Mouse (Mus musculus) kidney, adult 18-20 months (tissue): ENCODE data around the gene Pet100.
"Not testable (repeated sequence)": the region's sequence is repeated elsewhere in the genome, so short reads cannot be mapped to it uniquely, and the experiment has no call there.

Experiments
- DNase-seq: peaks from one replicate; pipeline ENCODE4 v3.0.0; 2021

Pet100 gene

GRCm38 (mm10) chr8:3621199-3621970 lies at the start of gene Pet100, which contains the start of gene Xab2:
Pet100 (plus strand) TSS chr8:3621548.
Xab2 (minus strand) TSS chr8:3621316.
- DNase-seq, result peak; percentile 98

- DNase-seq, result no peak
Observed at GRCm38 (mm10) chr8:3574546-3574945, 46.8 kb upstream of the Pet100 start.

GRCm38 (mm10) chr8:3576211-3576960 lies 45.0 kb upstream of the Pet100 start:
- no peak for DNase-seq

GRCm38 (mm10) chr8:3579390-3580364 lies 41.7 kb upstream of the Pet100 start:
- no peak for DNase-seq

- not testable (repeated sequence) for DNase-seq
Observed at GRCm38 (mm10) chr8:3581961-3582360, 39.4 kb upstream of the Pet100 start.

GRCm38 (mm10) chr8:3586452-3586851 lies 34.9 kb upstream of the Pet100 start:
- DNase-seq, result no peak

- no peak for DNase-seq
Observed at GRCm38 (mm10) chr8:3586993-3587390, 34.4 kb upstream of the Pet100 start, which contains the start of gene Camsap3. Camsap3 (plus strand) TSS chr8:3587293.

- DNase-seq, result peak; percentile 86
Observed at GRCm38 (mm10) chr8:3587391-3588257, 33.7 kb upstream of the Pet100 start.

GRCm38 (mm10) chr8:3588258-3588633 lies 33.1 kb upstream of the Pet100 start:
- DNase-seq, result no peak

- peak; percentile 42 for DNase-seq
Observed at GRCm38 (mm10) chr8:3593470-3593869, 27.9 kb upstream of the Pet100 start.

- no peak for DNase-seq
Observed at GRCm38 (mm10) chr8:3594466-3594865, 26.9 kb upstream of the Pet100 start.

- no peak for DNase-seq
Observed at GRCm38 (mm10) chr8:3598054-3598453, 23.3 kb upstream of the Pet100 start.

GRCm38 (mm10) chr8:3599219-3599618 lies 22.1 kb upstream of the Pet100 start:
- DNase-seq, result no peak

GRCm38 (mm10) chr8:3600401-3600800 lies 20.9 kb upstream of the Pet100 start:
- DNase-seq, result no peak

- DNase-seq, result no peak
Observed at GRCm38 (mm10) chr8:3603439-3603838, 17.9 kb upstream of the Pet100 start.

GRCm38 (mm10) chr8:3606593-3606992 lies 14.8 kb upstream of the Pet100 start:
- DNase-seq, result peak; percentile 36

GRCm38 (mm10) chr8:3607822-3608221 lies 13.5 kb upstream of the Pet100 start:
- DNase-seq, result no peak

- DNase-seq, result peak; percentile 62
Observed at GRCm38 (mm10) chr8:3609046-3609815, 12.1 kb upstream of the Pet100 start.

GRCm38 (mm10) chr8:3609816-3610150 lies 11.6 kb upstream of the Pet100 start:
- peak; percentile 78 for DNase-seq

GRCm38 (mm10) chr8:3622119-3622518 lies 771 bp downstream of the Pet100 start:
- DNase-seq, result no peak

- no peak for DNase-seq
Observed at GRCm38 (mm10) chr8:3625445-3625844, 4.1 kb downstream of the Pet100 start, which contains the start of gene Pcp2. Pcp2 (minus strand) TSS chr8:3625545.
